Mouse (Mus musculus) inflammation-experienced regulatory T-cells, adult 16 weeks (primary cell): ENCODE measurements around the gene Romo1. TPM values are rescaled to one million over a fixed set of nuclear protein-coding genes. Genes with fewer than 3 reads are reported as not detected.

Experiments used
- polyA plus RNA-seq: library from polyadenylated mRNA; unstranded; fragments of 100-300 nt; shearing (Covaris generic); gene quantifications from one replicate; pipeline ENCODE4 v1.2.1, GENCODE M21; 2017

Romo1 gene
- polyA plus RNA-seq: 182 TPM

GRCm38 (mm10) chr2:156143953-156144724, at the start of gene Romo1, which contains the start of gene Nfs1:
Gene Romo1 (plus strand): TSS chr2:156144039.
Gene Nfs1 (minus strand): TSS chr2:156144186.

GRCm38 (mm10) chr2:156111358-156112079, 32.3 kb upstream of the Romo1 start, which contains the start of the genes Cpne1 and Rbm12:
Gene Cpne1 (minus strand): TSS chr2:156111965.
Gene Rbm12 (minus strand): TSS chr2:156111978.

GRCm38 (mm10) chr2:156126992-156127391, 16.8 kb upstream of the Romo1 start, which contains the start of gene Gm28036:
Gene Gm28036 (minus strand): TSS chr2:156127092.

GRCm38 (mm10) chr2:156180094-156180821, 36.4 kb downstream of the Romo1 start, which contains the start of gene Rbm39:
Gene Rbm39 (minus strand): TSS chr2:156180238.

Other genes with a start within 250 kb of the Romo1 start
- 54.2 TPM for gene Uqcc1, start 213.7 kb upstream of the Romo1 start, polyA plus RNA-seq
- not detected for gene Gm15557, start 203.3 kb upstream of the Romo1 start, polyA plus RNA-seq
- not detected for gene Gdf5, start 198.7 kb upstream of the Romo1 start, polyA plus RNA-seq
- gene Cep250, start 187.6 kb upstream of the Romo1 start, polyA plus RNA-seq: 62.7 TPM
- gene 6430550D23Rik, start 136.1 kb upstream of the Romo1 start, polyA plus RNA-seq: 1.7 TPM
- 185 TPM for gene Ergic3, start 136.0 kb upstream of the Romo1 start, polyA plus RNA-seq
- gene Fer1l4, start 91.1 kb upstream of the Romo1 start, polyA plus RNA-seq: not detected
- 0.52 TPM for gene Spag4, start 78.9 kb upstream of the Romo1 start, polyA plus RNA-seq
- gene Cpne1, start 32.1 kb upstream of the Romo1 start, polyA plus RNA-seq: 100 TPM
- 54.0 TPM for gene Rbm12, start 32.1 kb upstream of the Romo1 start, polyA plus RNA-seq
- 28.7 TPM for gene Gm28036, start 16.9 kb upstream of the Romo1 start, polyA plus RNA-seq
- gene Nfs1, start 147 bp downstream of the Romo1 start, polyA plus RNA-seq: 60.8 TPM
- 1,090 TPM for gene Rbm39, start 36.2 kb downstream of the Romo1 start, polyA plus RNA-seq
- gene Phf20, start 52.4 kb downstream of the Romo1 start, polyA plus RNA-seq: 84.2 TPM
- gene Cnbd2, start 168.3 kb downstream of the Romo1 start, polyA plus RNA-seq: 5.9 TPM
- gene Scand1, start 168.7 kb downstream of the Romo1 start, polyA plus RNA-seq: 12.5 TPM